Mouse (Mus musculus): ENCODE results near the gene Hddc3.

GRCm38 (mm10) chr7:80310771-80311170, 32.1 kb upstream of the Hddc3 start:
- no peak for TF ChIP-seq USF1 (IDR thresholded peaks at IDR 0.05; ENCODE audit: low read depth)
- TF ChIP-seq E2F4 (IDR thresholded peaks at IDR 0.05; ENCODE audit: insufficient read depth), result no peak
- TF ChIP-seq POLR2A (IDR thresholded peaks at IDR 0.05; ENCODE audit: insufficient read length, low read depth), result no peak
- TF ChIP-seq SRF (IDR thresholded peaks at IDR 0.05; ENCODE audit: control insufficient read depth, insufficient read length, low read depth), result no peak
- no peak for TF ChIP-seq CEBPB (IDR thresholded peaks at IDR 0.05; ENCODE audit: insufficient read depth, poor library complexity, severe bottlenecking)
- no peak for TF ChIP-seq MYOD1 (IDR thresholded peaks at IDR 0.05; ENCODE audit: control insufficient read depth in 1 of 3, insufficient read length in 2 of 3, low read depth in 2 of 3)
- TF ChIP-seq POLR2AphosphoS2 (IDR thresholded peaks at IDR 0.05; ENCODE audit: insufficient read length, low read depth), result no peak
- no peak for TF ChIP-seq REST (IDR thresholded peaks at IDR 0.05; ENCODE audit: insufficient read depth, insufficient read length)
- no peak for TF ChIP-seq TCF12 (IDR thresholded peaks at IDR 0.05; ENCODE audit: insufficient read depth, poor library complexity, severe bottlenecking)
- no peak for TF ChIP-seq MAX (IDR thresholded peaks at IDR 0.05; ENCODE audit: low read depth)
- TF ChIP-seq TCF3 (IDR thresholded peaks at IDR 0.05; ENCODE audit: insufficient read length, low read depth), result no peak
- TF ChIP-seq MYOG (IDR thresholded peaks at IDR 0.05; ENCODE audit: control insufficient read depth in 1 of 3, insufficient read depth in 1 of 3, insufficient read length in 2 of 3, low read depth in 2 of 3), result no peak

Measured in myocyte (in vitro differentiated cells).